Mouse (Mus musculus) olfactory bulb, adult 2 months (tissue): ENCODE results near the gene Vill. TPM values are rescaled to one million over a fixed set of nuclear protein-coding genes. Genes with fewer than 3 reads are reported as not detected.

Experiments used
- H3K27ac ChIP-seq: fragments of 200-500 bp; 2 replicates; pipeline ENCODE4 v1.5.1; 2012; ENCODE audit warnings: low read depth, low read length; ENCODE audit not compliant: insufficient read depth
- H3K4me1 ChIP-seq: fragments of 200-500 bp; 2 replicates; pipeline ENCODE4 v1.6.1; 2012; ENCODE audit warnings: low read length; ENCODE audit not compliant: control insufficient read depth, insufficient read depth
- H3K4me3 ChIP-seq: fragments of 200-500 bp; 2 replicates; pipeline ENCODE4 v1.5.1; 2012; ENCODE audit warnings: mild to moderate bottlenecking, low read depth, low read length, moderate library complexity; ENCODE audit not compliant: insufficient read depth
- CTCF ChIP-seq: fragments of 200-500 bp; IDR thresholded peaks from 2 replicates; pipeline ENCODE4 v1.5.1; 2012; ENCODE audit warnings: low read depth, mild to moderate bottlenecking, low read length, moderate library complexity; ENCODE audit not compliant: insufficient read depth
- POLR2A ChIP-seq: fragments of 200-500 bp; IDR thresholded peaks from 2 replicates; pipeline ENCODE4 v1.6.1; 2012; ENCODE audit warnings: mild to moderate bottlenecking, low read depth, low read length, moderate library complexity; ENCODE audit not compliant: insufficient read depth
- WGBS: fragments of 180-500 bp; shearing (Covaris S2); methylation state at CpG from one replicate; pipeline ENCODE4 v1.1.7; 2018; 5-methylcytosine and 5-hydroxymethylcytosine counted together
- polyA plus RNA-seq: library from polyadenylated mRNA; stranded (reverse); fragments of >200 nt; gene quantifications from 2 replicates; pipeline ENCODE4 v1.2.4, GENCODE M21; 2012; ENCODE audit warnings: low replicate concordance; ENCODE audit not compliant: missing spikeins, insufficient read depth, insufficient read length

Vill gene
- polyA plus RNA-seq, 1 experiment, result not detected

DNA sequence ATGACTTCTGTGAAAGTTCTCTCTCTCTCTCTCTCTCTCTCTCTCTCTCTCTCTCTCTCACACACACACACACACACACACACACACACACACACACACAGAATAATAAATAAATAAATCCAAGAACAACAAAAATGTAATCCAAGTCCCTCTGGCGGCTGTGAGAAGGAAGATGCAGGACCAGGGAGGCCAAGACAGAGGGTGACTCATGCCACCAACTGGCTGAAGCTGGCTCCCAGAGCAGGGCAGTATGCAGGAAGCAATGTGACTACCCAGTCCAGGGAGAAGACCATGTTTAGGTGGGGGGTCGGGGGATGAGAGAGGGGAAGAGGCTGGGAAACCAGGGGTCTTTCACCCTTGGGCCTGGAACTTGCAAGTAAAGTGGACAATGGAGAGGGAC lies 1.4 kb upstream of the Vill start:
- no peak overlapping the region for H3K27ac ChIP-seq
- WGBS, result 60% methylated on average over 2 of the region's 2 CpGs
- H3K4me3 ChIP-seq, result no peak overlapping the region
- peaks cover 26% of the 10 kb centered on the region for H3K4me1 ChIP-seq
- no peak for TF ChIP-seq CTCF

DNA sequence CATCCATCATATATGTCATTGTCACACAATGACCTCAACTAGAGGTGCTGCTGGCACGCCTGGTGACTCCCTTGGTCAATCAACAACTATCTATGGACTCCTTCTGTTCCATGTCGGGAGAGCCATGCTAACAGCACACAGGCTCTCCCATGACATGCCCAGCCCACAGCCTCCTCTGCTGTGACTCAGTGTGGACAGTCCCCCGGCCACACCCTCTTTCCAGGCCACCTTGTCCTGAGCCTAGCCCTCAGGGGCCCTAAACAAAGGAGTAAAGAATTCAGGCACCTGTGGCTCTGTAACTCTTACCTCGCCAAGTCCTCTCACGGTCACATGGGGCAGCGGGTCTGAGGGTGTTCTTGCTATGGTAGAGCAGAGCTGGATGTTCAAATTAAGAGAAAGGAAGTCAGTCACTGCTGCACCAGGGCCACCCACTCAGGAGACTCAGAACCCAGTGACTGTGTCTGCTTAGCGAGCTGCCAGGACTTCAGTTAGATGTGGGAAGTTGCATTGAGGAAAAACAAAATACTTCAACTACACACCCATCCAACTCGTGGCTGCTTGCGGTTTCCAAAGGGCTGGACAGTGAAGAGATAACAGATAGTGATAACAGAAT lies 1.5 kb downstream of the Vill start:
- Histone ChIP-seq H3K4me1 (peaks cover 26% of the 10 kb centered on the region), H3K27ac (no peak overlapping the region), H3K4me3 (no peak overlapping the region)
- TF ChIP-seq POLR2A, result no peak
- no peak for TF ChIP-seq CTCF
- 79% methylated on average over 9 of the region's 9 CpGs for WGBS

GRCm38 (mm10) chr9:119055336-119055735 lies 2.8 kb downstream of the Vill start:
- Histone ChIP-seq H3K4me1 (peaks cover 22% of the 10 kb centered on the region), H3K27ac (no peak overlapping the region), H3K4me3 (no peak overlapping the region)
- TF ChIP-seq POLR2A (no peak), CTCF (no peak)
- 92% methylated on average over 4 of the region's 4 CpGs for WGBS

- 80% methylated on average over 7 of the region's 7 CpGs for WGBS
- Histone ChIP-seq H3K4me3 (no peak overlapping the region), H3K27ac (no peak overlapping the region), H3K4me1 (peaks cover 9% of the 10 kb centered on the region)
- TF ChIP-seq POLR2A (no peak), CTCF (no peak)
These were observed 5.7 kb downstream of the Vill start for GRCm38 (mm10) chr9:119058245-119058644.

DNA sequence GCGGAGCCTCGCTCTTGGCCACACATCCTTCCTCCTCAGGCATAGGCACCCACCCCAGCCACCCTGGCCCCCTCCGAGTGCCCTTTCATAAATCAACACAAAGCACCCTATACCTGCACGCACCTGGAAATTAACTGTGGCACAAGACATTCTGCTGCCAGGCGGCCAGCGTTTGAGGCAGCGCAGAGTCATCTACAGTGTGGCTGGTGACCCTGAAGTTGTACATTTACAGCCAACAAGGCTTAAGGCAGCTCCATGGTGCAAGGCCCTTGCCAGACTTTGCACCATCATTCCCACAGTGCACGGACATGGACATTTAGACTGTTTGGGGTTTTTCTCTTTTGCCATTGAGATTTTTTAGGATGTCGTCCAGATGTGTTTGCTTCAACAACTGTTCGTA lies 8.1 kb downstream of the Vill start:
- no peak overlapping the region for H3K4me3 ChIP-seq
- 94% methylated on average over 10 of the region's 10 CpGs for WGBS
- H3K27ac ChIP-seq, result no peak overlapping the region
- TF ChIP-seq CTCF, result no peak
- TF ChIP-seq POLR2A, result no peak
- no peaks in the 10 kb centered on the region for H3K4me1 ChIP-seq

DNA sequence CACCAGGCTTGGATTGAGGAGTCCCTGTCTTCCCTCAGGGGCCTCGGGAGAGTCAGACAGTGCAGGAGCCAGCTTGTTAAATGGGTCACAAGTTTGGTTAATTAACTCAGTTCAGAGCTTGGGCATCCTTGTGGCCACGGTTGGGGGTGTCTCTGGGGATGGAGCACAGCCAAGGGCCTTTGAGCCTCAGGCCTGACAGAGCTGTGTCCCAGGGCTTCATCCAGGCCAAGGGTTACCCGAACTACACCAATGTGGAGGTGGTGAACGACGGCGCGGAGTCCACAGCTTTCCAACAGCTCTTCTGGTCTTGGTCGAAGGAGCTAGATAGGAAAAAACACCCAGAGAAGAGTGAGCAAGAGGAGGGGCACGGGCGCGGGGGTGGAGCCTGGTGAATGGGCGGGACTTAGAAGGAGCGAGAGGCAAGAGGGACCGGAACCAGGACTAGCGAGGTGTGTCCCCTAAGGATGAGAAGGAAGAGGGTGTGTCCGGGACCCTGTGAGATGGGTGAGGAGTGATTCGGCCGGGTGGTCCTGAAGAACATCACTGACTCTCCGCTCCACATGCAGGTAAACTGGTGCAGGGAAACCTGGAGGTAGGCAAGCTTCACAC lies 10.6 kb downstream of the Vill start:
- 48% methylated on average over 19 of the region's 19 CpGs for WGBS
- Histone ChIP-seq H3K4me3 (no peak overlapping the region), H3K4me1 (0 out of 2 replicates have a peak, but pooled peaks cover 2% of the 10 kb centered on the region), H3K27ac (no peak overlapping the region)
- TF ChIP-seq POLR2A, result no peak
- TF ChIP-seq CTCF, result no peak

GRCm38 (mm10) chr9:119064296-119064695 lies 11.7 kb downstream of the Vill start:
- H3K4me3 ChIP-seq, result no peak overlapping the region
- TF ChIP-seq POLR2A, result no peak
- no peak for TF ChIP-seq CTCF
- H3K4me1 ChIP-seq, result 0 out of 2 replicates have a peak, but pooled peaks cover 2% of the 10 kb centered on the region
- WGBS, result 75% methylated on average over 4 of the region's 4 CpGs
- no peak overlapping the region for H3K27ac ChIP-seq

DNA sequence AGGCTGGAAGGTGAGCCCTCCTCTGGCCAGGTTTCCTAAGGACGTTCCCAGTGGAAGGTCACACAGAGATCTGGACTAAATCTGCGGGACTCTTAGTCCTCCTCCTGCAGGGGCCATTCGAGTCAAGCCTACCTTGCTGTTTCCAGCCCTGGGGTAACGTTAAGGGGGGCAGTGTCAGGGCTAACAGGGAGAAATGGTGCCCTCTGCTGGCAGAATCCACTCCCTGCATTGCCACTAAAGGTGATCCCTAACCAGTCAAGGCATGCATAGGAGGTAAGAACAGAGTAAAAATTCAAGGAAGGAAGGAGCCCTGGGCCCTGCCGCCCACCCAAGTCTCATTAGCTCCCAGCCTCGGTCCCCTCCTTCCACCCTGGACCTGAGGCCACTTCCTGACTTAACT lies 15.0 kb downstream of the Vill start:
- H3K4me3 ChIP-seq, result no peak overlapping the region
- TF ChIP-seq POLR2A (no peak), CTCF (peak; percentile 93)
- 3% methylated on average over 6 of the region's 6 CpGs for WGBS
- 0 out of 2 replicates have a peak, but pooled peaks cover 2% of the 10 kb centered on the region for H3K4me1 ChIP-seq
- H3K27ac ChIP-seq, result no peak overlapping the region

DNA sequence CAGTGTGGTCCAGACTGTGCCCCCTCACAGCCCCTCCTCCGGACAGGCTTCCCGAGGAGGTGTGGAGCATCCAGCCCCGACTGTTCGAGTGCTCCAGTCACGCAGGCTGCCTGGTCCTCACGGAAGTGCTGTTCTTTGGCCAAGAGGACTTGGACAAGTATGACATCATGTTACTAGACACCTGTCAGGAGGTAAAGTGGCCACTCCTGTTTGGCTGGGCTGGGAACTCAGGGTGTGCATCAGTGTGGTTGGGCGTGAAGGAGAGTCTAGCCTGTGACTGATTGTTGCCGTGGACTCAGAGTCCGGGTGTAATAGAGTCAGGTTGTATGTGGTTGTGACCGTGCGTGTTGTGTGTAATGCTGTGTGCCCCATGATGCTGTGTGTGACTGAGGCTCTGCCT lies 15.7 kb downstream of the Vill start:
- Histone ChIP-seq H3K4me3 (no peak overlapping the region), H3K4me1 (0 out of 2 replicates have a peak, but pooled peaks cover 2% of the 10 kb centered on the region), H3K27ac (no peak overlapping the region)
- TF ChIP-seq POLR2A (no peak), CTCF (no peak)
- 89% methylated on average over 11 of the region's 11 CpGs for WGBS
